Mouse (Mus musculus) heart, embryonic 15.5 days (tissue): ENCODE measurements around the gene Acot6. TPM values are rescaled to one million over a fixed set of nuclear protein-coding genes. Genes with fewer than 3 reads are reported as not detected.
"Not testable (repeated sequence)": the region's sequence is repeated elsewhere in the genome, so short reads cannot be mapped to it uniquely, and the experiment has no call there.

Experiments used
- ATAC-seq: fragments of 200-750 bp; cut with Nextera tagmentation; replicated peaks from 2 replicates; pipeline ENCODE4 v1.8.0; 2017; ENCODE audit warnings: low read depth, moderate TSS enrichment; ENCODE audit not compliant: insufficient number of reproducible peaks, insufficient read depth, low FRiP score
- H3K27ac ChIP-seq: fragments of 300-500 bp; sonication (generic); 2 replicates; pipeline ENCODE4 v1.5.1; 2015; ENCODE audit warnings: mild to moderate bottlenecking, inconsistent platforms
- H3K27me3 ChIP-seq: fragments of 300-500 bp; sonication (generic); 2 replicates; pipeline ENCODE4 v1.6.1; 2015; ENCODE audit warnings: inconsistent platforms
- H3K36me3 ChIP-seq: fragments of 300-500 bp; sonication (generic); 2 replicates; pipeline ENCODE4 v1.6.1; 2015; ENCODE audit warnings: mild to moderate bottlenecking, inconsistent platforms
- H3K4me1 ChIP-seq: fragments of 300-500 bp; sonication (generic); replicated peaks from 2 replicates; pipeline ENCODE4 v1.6.1; 2015; ENCODE audit warnings: inconsistent platforms
- H3K4me2 ChIP-seq: fragments of 300-500 bp; sonication (generic); 2 replicates; pipeline ENCODE4 v1.6.1; 2015; ENCODE audit warnings: inconsistent platforms, mild to moderate bottlenecking, moderate library complexity
- H3K4me3 ChIP-seq: fragments of 300-500 bp; sonication (generic); 2 replicates; pipeline ENCODE4 v1.5.1; 2015; ENCODE audit warnings: mild to moderate bottlenecking, inconsistent platforms
- H3K9ac ChIP-seq: fragments of 300-500 bp; sonication (generic); 2 replicates; pipeline ENCODE4 v1.6.1; 2015; ENCODE audit warnings: mild to moderate bottlenecking, inconsistent platforms
- H3K9me3 ChIP-seq: fragments of 300-500 bp; sonication (generic); replicated peaks from 2 replicates; pipeline ENCODE4 v1.6.1; 2016; ENCODE audit warnings: inconsistent platforms
- WGBS: fragments of 180-500 bp; shearing (Covaris S2); methylation state at CpG from one replicate; pipeline ENCODE4 v1.1.7; 2015; ENCODE audit warnings: mixed read lengths; 5-methylcytosine and 5-hydroxymethylcytosine counted together
- polyA plus RNA-seq: library from polyadenylated mRNA; unstranded; fragments of >200 nt; fragmentation: Nextera tagmentation; extraction: Ambion mirVana; gene quantifications from 2 replicates; pipeline ENCODE4 v1.2.1, GENCODE M21; 2015

Gene Acot6
- polyA plus RNA-seq: 0.83 and 0.93 TPM in 2 replicates

DNA sequence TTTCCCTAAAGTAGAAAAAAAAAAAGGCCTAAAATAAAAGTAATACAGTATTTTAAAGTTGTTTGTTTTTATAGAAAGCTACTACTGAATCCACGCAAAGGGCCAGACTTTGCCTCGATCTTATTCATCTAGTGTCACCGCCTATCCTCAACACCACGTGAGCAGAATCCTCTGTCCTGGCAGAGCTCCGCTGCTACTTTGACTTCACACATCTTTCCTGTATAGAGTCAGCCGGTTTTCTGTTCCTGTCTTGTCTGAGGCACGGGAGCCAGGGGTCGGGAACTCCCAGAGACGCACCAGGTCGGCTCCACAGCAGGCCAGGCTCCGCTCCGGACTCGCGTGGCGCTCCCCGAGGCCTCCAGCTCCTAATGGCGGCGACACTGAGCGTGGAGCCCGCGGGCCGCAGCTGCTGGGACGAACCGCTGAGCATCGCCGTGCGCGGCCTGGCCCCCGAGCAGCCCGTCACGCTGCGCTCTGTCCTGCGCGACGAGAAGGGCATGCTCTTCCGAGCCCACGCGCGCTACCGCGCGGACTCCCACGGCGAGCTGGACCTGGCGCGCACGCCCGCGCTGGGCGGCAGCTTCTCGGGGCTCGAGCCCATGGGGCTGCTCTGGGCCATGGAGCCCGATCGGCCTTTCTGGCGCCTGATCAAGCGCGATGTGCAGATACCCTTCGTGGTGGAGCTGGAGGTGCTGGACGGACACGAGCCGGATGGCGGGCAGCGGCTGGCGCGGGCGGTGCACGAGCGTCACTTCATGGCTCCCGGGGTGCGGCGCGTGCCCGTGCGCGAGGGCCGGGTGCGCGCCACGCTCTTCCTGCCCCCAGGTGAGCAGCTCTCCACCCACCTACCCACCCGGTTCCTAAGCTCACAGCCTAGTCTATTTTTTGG, at the start of gene Acot6:
TSS of gene Acot6 (plus strand) at position 51 of the 889 bp plus-strand sequence.
- WGBS: under 1% methylated on average over 75 of the region's 80 CpGs
- H3K27ac ChIP-seq: not testable (repeated sequence)
- peak; percentile 69 for ATAC-seq

DNA sequence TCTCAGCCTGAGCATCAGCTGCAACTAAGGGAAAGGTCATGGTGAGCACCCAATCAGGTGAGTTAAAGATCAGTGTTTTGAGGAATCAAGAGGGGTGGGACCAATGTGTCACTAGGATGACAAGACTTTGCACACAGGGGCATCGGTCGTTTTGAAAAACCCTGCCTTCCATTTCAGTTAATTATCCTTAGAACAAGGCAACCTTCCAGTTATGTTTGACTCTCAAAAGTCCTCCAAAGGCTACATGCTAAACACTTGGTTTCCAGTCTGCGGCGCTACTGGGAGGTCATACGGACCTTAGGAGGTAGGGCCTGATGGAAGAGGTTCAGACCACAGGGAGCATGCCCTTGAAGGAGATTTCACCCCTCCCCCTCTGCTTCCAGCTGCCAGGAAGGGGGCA, 49.7 kb upstream of the Acot6 start:
- 85% methylated on average over 5 of the region's 5 CpGs for WGBS
- ATAC-seq, H3K36me3 ChIP-seq: not testable (repeated sequence)

More for the DNA sequence above, at the start of gene Acot6:
- H3K27me3 ChIP-seq, H3K4me1 ChIP-seq, H3K36me3 ChIP-seq, H3K9me3 ChIP-seq: not testable (repeated sequence)
- peak within 1 kb of the TSS; percentile 66 for H3K4me3 ChIP-seq
- peak within 1 kb of the TSS; percentile 92 for H3K4me2 ChIP-seq
- peak within 1 kb of the TSS; percentile 63 for H3K9ac ChIP-seq

DNA sequence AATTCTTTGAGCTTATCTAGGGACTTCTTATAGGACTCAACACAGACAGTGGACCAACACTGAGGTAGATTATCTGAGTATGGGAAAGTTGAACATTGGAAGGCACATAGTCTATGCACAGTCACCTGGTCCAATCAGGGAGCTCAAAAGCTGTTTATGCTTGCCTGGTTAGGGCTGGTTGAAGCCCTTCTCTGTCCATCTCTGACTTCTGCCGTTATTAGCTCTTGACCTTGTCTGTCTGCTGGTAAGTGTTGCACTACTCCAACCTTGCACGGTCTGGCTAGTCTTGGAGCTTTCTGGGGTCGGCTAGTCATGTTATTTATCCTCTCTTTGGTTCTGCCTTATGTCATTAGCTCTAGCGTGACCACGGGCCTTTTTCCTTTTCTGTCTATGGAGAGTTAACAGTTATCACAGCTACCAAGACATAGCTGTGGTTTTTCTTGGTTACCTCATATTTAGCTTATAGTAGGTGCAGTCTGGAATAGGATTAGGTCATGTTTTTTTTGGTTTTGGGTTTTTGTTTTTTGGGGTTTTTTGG, 48.4 kb upstream of the Acot6 start, which contains the start of gene Acot3:
TSS of gene Acot3 (plus strand) at position 208 of the 538 bp plus-strand sequence.
- H3K4me2 ChIP-seq: peak within 1 kb of the TSS; percentile 94; the same call in 1 of the 2 replicates
- H3K27me3 ChIP-seq: peaks cover 19% of the 10 kb centered on the region; the same call in 1 of the 2 replicates
- no peak within 1 kb of the TSS for H3K9ac ChIP-seq
- peak within 1 kb of the TSS; percentile 54; the same call in 1 of the 2 replicates for H3K4me3 ChIP-seq
- no peaks in the 10 kb centered on the region for H3K9me3 ChIP-seq
- H3K4me1 ChIP-seq: peaks cover 7% of the 10 kb centered on the region
- no peak for ATAC-seq
- no peaks in the 10 kb centered on the region for H3K36me3 ChIP-seq
- no peak within 1 kb of the TSS for H3K27ac ChIP-seq
- WGBS: 72% methylated on average over 5 of the region's 5 CpGs

More for the DNA sequence above, 49.7 kb upstream of the Acot6 start:
- H3K9ac ChIP-seq, H3K27ac ChIP-seq, H3K9me3 ChIP-seq, H3K4me1 ChIP-seq, H3K4me2 ChIP-seq, H3K4me3 ChIP-seq: not testable (repeated sequence)
- H3K27me3 ChIP-seq: peaks cover 17% of the 10 kb centered on the region; the same call in 1 of the 2 replicates

DNA sequence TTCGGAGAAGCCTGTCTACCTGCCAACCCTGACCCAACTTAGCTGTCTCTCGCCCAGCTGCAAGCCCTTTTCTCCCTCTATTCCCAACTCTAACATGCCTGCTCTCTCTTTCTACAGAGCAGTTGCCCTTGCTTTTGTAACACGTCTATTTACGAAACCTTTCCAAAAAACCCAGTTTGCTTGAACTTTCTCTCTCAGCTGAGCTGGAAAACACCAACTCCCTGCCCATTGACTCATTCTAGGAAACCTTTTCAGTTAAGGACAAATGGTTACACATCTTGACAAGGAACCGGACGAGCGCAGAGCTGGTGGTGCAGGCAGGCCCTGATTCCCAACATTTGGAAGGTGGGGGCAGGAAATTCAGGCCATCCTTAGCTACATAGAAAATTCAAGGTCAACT, 47.8 kb upstream of the Acot6 start:
- H3K4me3 ChIP-seq: no peak overlapping the region
- H3K9me3 ChIP-seq: no peaks in the 10 kb centered on the region
- ATAC-seq: no peak
- peaks cover 7% of the 10 kb centered on the region for H3K4me1 ChIP-seq
- no peak overlapping the region for H3K9ac ChIP-seq
- 90% methylated on average over 7 of the region's 7 CpGs for WGBS
- H3K27me3 ChIP-seq: peaks cover 19% of the 10 kb centered on the region; the same call in 1 of the 2 replicates
- no peak overlapping the region for H3K27ac ChIP-seq
- H3K36me3 ChIP-seq: no peaks in the 10 kb centered on the region
- peak overlapping the region; percentile 94; the same call in 1 of the 2 replicates for H3K4me2 ChIP-seq

DNA sequence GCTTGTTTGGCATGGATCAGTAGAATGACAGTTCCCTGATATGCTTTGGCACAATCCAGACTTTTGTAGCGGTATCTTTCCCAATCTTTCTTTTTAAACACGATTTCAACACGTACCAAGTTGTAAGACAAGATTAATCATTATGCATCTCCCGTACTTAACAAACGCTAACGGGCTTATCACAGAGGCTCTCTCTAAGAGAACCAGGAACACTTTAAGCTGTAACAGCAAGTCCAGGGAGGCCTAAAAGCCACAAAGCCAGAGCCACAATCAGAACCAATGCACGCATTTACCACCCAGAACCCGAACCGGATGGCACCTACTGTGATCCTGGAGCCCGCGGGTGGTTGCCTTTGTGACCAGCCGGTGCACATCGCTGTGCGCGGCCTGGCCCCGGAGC, 47.3 kb upstream of the Acot6 start:
- Histone ChIP-seq H3K4me2 (peak overlapping the region; percentile 94), H3K27ac (no peak overlapping the region), H3K4me3 (peak overlapping the region; percentile 54), H3K9ac (peak overlapping the region; percentile 41), H3K36me3 (no peaks in the 10 kb centered on the region), H3K27me3 (peaks cover 19% of the 10 kb centered on the region; the same call in 1 of the 2 replicates), H3K4me1 (peaks cover 7% of the 10 kb centered on the region), H3K9me3 (no peaks in the 10 kb centered on the region)
- WGBS: 5% methylated on average over 16 of the region's 16 CpGs
- ATAC-seq: no peak

DNA sequence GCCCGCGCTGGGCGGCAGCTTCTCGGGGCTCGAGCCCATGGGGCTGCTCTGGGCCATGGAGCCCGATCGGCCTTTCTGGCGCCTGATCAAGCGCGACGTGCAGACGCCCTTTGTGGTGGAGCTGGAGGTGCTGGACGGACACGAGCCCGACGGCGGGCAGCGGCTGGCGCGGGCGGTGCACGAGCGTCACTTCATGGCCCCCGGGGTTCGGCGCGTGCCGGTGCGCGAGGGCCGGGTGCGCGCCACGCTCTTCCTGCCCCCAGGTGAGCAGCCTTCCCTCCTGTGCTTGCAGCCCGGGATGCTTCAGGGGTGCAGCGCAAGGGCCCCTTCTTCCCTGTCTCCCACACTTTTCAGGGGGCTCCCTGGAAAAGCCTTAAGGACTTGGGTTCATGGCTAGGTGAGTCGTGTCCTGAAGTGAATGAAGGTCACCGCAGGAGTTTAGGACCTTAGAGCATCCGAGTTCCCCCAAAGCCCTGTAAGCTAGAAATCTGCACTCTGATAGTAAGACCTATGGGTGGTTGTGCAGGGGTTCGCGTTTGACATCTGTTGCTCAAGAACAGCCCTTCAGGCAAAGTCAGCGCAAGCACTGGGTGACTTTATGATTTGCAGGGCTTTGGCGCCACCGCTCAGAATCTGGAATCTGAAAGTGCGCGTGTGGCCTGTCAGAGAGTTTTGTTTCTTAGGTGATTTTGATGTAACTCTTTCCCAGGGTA, 46.6 kb upstream of the Acot6 start:
- H3K27me3 ChIP-seq: peaks cover 19% of the 10 kb centered on the region; the same call in 1 of the 2 replicates
- no peak overlapping the region for H3K27ac ChIP-seq
- WGBS: 2% methylated on average over 41 of the region's 46 CpGs
- no peaks in the 10 kb centered on the region for H3K9me3 ChIP-seq
- peak overlapping the region; percentile 54 for H3K4me3 ChIP-seq
- peak overlapping the region; percentile 41 for H3K9ac ChIP-seq
- H3K4me2 ChIP-seq: peak overlapping the region; percentile 94
- peaks cover 7% of the 10 kb centered on the region for H3K4me1 ChIP-seq
- ATAC-seq: no peak
- H3K36me3 ChIP-seq: no peaks in the 10 kb centered on the region

DNA sequence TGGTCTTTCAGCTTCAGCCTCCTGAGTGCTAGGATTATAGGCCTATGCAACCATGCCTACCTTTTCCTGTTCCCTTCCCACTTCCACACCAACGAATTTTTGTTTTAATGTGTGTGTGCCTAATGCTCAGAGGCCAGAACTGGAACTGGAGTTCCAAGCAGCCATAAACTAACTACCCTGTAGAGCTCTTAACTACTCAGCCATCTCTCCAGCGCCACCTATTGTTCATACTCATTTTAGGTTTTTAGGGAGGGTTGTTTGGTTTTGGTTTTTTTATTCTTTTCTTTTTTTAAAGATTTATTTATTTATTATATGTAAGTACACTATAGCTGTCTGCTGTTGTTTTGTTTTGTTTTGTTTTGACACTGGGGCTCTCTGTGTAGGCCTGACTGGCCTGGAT, 39.5 kb upstream of the Acot6 start:
- no peak overlapping the region for H3K4me3 ChIP-seq
- H3K27ac ChIP-seq: no peak overlapping the region
- WGBS: 18% methylated on average over 2 of the region's 2 CpGs
- no peaks in the 10 kb centered on the region for H3K36me3 ChIP-seq
- ATAC-seq: no peak
- no peaks in the 10 kb centered on the region for H3K9me3 ChIP-seq
- H3K27me3 ChIP-seq: 0 out of 2 replicates have a peak, but pooled peaks cover 4% of the 10 kb centered on the region
- H3K4me2 ChIP-seq: no peak overlapping the region
- no peak overlapping the region for H3K9ac ChIP-seq
- H3K4me1 ChIP-seq: no peaks in the 10 kb centered on the region

DNA sequence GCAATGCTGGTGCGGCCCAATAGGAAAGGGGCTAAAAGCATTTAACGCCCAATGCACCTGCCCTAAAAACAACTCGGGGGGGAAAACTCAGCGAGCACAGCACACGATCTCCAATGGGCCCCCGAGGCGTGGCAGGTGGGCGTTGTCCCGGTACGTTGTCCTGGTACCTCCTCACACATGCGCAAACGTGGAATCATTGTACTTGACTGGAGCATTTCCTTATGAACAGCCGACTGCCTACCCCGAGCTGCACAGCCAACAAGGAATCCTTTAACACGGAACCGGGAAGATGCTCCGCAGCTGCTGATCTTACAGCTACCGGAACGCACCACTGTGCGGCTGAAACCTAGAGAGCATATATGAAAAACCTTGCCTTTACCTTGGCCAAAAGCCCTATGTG, 38.1 kb upstream of the Acot6 start:
- H3K4me1 ChIP-seq: no peaks in the 10 kb centered on the region
- 90% methylated on average over 20 of the region's 20 CpGs for WGBS
- no peak overlapping the region for H3K4me2 ChIP-seq
- no peak overlapping the region for H3K4me3 ChIP-seq
- H3K9ac ChIP-seq: no peak overlapping the region
- ATAC-seq: no peak
- H3K9me3 ChIP-seq: no peaks in the 10 kb centered on the region
- no peaks in the 10 kb centered on the region for H3K36me3 ChIP-seq
- H3K27ac ChIP-seq: no peak overlapping the region
- peaks cover 10% of the 10 kb centered on the region for H3K27me3 ChIP-seq

DNA sequence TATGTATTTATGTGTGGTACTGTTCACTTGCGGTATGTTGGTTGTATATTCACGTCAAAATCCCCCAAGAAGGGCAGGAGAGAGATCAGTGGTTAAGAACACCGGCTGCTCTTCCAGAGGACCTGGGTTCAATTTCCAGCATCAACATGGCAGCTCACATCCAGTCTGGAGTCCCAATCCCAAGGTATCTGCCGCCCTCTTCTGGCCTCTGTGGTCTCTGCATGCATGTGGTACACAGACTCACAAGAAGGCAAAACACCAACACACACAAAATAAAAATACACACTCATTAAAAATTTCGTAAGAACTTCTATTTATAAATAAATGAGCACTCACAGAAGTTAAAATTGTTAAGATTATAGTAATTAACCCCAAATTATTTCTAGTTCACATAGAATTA, 37.2 kb upstream of the Acot6 start:
- H3K9ac ChIP-seq: no peak overlapping the region
- no peak overlapping the region for H3K4me2 ChIP-seq
- no peaks in the 10 kb centered on the region for H3K36me3 ChIP-seq
- H3K9me3 ChIP-seq: no peaks in the 10 kb centered on the region
- ATAC-seq: no peak
- H3K4me1 ChIP-seq: no peaks in the 10 kb centered on the region
- no peak overlapping the region for H3K27ac ChIP-seq
- WGBS: 68% methylated on average over 5 of the region's 5 CpGs
- H3K4me3 ChIP-seq: no peak overlapping the region
- H3K27me3 ChIP-seq: peaks cover 19% of the 10 kb centered on the region

DNA sequence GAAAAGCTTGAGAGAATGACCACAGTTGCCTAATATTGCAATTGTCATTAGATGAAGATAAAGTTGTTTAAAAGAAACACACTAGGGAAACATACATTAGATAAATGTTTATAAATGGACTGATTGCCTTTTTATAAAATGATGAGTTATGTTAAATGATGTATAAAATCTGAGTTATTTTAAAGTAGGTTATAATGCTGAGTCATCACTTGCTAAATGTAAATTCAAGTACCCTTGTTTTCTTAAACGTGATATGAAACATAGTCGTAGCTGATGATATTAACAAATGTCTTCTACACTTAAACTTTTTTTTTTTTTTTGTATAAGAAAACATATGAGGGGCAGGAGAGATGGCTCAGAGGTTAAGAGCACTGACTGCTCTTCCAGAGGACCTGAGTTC, 36.6 kb upstream of the Acot6 start:
- no peaks in the 10 kb centered on the region for H3K9me3 ChIP-seq
- H3K36me3 ChIP-seq: no peaks in the 10 kb centered on the region
- 70% methylated on average over 2 of the region's 2 CpGs for WGBS
- no peak overlapping the region for H3K9ac ChIP-seq
- no peaks in the 10 kb centered on the region for H3K4me1 ChIP-seq
- H3K4me3 ChIP-seq: no peak overlapping the region
- ATAC-seq: no peak
- H3K4me2 ChIP-seq: no peak overlapping the region
- peaks cover 25% of the 10 kb centered on the region for H3K27me3 ChIP-seq
- no peak overlapping the region for H3K27ac ChIP-seq

DNA sequence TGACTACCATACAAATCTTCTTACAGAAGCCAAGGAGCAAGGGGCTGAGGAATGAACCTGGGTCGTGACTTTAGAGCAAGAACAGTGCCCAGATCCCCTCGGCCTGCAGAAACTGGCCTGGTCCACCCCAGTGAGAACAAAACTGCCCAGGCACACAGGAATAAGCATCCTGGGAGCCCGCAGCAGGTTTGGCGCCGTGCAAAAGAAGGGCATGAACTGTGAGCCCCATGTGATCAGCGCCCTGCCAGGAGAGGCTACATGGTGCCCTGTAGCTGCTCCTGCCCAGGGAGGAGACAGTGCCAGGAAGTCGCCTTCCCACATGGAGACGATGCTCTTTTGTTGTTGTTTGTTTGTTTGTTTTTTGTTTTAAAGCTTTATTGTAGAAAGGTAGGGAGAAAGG, 35.8 kb upstream of the Acot6 start:
- Histone ChIP-seq H3K4me2 (no peak overlapping the region), H3K9me3 (no peaks in the 10 kb centered on the region), H3K36me3 (no peaks in the 10 kb centered on the region), H3K4me3 (no peak overlapping the region), H3K27ac (no peak overlapping the region), H3K9ac (no peak overlapping the region), H3K27me3 (peaks cover 28% of the 10 kb centered on the region), H3K4me1 (0 out of 2 replicates have a peak, but pooled peaks cover under 1% of the 10 kb centered on the region)
- ATAC-seq: no peak
- WGBS: 70% methylated on average over 8 of the region's 8 CpGs
